Mouse (Mus musculus): ENCODE measurements around the gene Zbtb8os. TPM values are rescaled to one million over a fixed set of nuclear protein-coding genes. Genes with fewer than 3 reads are reported as not detected.

Gene Zbtb8os
- 37.8 TPM for polyA plus RNA-seq (2017; shearing (Covaris generic))

GRCm38 (mm10) chr4:129335216-129336074 is at the start of gene Zbtb8os, which contains the start of gene Rbbp4:
Zbtb8os (plus strand) TSS chr4:129335695.
Rbbp4 (minus strand) TSS chr4:129335370.

DNA sequence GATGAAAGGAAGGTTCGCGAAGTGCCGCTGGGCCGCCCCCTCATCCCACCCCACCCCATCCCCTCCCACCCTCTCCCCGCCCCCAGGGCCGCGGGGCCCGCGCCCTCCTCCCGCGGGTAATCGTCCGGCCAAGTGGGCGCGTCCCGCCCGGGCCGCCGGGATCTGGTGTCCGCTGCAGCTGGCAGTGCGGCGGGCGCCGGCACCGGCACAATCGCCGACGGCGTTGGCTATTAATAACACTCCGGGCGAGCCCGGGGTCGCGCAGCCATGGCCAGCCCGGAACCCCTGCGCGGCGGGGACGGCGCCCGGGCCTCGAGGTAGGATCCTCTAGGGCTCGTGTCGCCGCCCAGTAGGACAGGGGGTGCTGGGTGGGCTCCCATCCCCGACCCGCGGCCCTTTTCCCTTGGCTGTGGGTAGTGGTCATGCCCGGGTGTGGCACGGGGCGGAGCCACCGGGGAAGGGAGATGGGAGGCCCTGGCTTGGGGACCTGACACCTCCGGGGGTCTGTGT is 48.0 kb upstream of the Zbtb8os start, which contains the start of gene Sync:
Sync (plus strand) TSS at position 146 of the 510 bp plus-strand sequence.

GRCm38 (mm10) chr4:129377601-129378390 is 42.3 kb downstream of the Zbtb8os start, which contains the start of gene Zbtb8a:
Zbtb8a (minus strand) TSS chr4:129378116.

Other genes starting within 250 kb of the Zbtb8os start
- not detected for gene Tmem54, start 230.1 kb upstream of the Zbtb8os start, polyA plus RNA-seq (2017; shearing (Covaris generic))
- not detected for gene Hpca, start 213.7 kb upstream of the Zbtb8os start, polyA plus RNA-seq (2017; shearing (Covaris generic))
- gene Fndc5, start 198.7 kb upstream of the Zbtb8os start, polyA plus RNA-seq (2017; shearing (Covaris generic)), result 0.14 TPM
- 19.6 TPM for gene S100pbp, start 146.0 kb upstream of the Zbtb8os start, polyA plus RNA-seq (2017; shearing (Covaris generic))
- gene Yars, start 145.9 kb upstream of the Zbtb8os start, polyA plus RNA-seq (2017; shearing (Covaris generic)), result 30.7 TPM
- 0.29 TPM for gene C77080, start 74.3 kb upstream of the Zbtb8os start, polyA plus RNA-seq (2017; shearing (Covaris generic))
- 0.16 TPM for gene Sync, start 48.1 kb upstream of the Zbtb8os start, polyA plus RNA-seq (2017; shearing (Covaris generic))
- gene Rbbp4, start 325 bp upstream of the Zbtb8os start, polyA plus RNA-seq (2017; shearing (Covaris generic)), result 265 TPM
- 3.1 TPM for gene Zbtb8a, start 42.4 kb downstream of the Zbtb8os start, polyA plus RNA-seq (2017; shearing (Covaris generic))
- gene Zbtb8b, start 105.2 kb downstream of the Zbtb8os start, polyA plus RNA-seq (2017; shearing (Covaris generic)), result not detected
- gene Bsdc1, start 125.9 kb downstream of the Zbtb8os start, polyA plus RNA-seq (2017; shearing (Covaris generic)), result 77.9 TPM
- gene Tssk3, start 155.3 kb downstream of the Zbtb8os start, polyA plus RNA-seq (2017; shearing (Covaris generic)), result not detected
- gene Fam229a, start 155.5 kb downstream of the Zbtb8os start, polyA plus RNA-seq (2017; shearing (Covaris generic)), result not detected
- 56.0 TPM for gene Marcksl1, start 177.9 kb downstream of the Zbtb8os start, polyA plus RNA-seq (2017; shearing (Covaris generic))
- 158 TPM for gene Hdac1, start 207.0 kb downstream of the Zbtb8os start, polyA plus RNA-seq (2017; shearing (Covaris generic))
- 1,252 TPM for gene Lck, start 237.9 kb downstream of the Zbtb8os start, polyA plus RNA-seq (2017; shearing (Covaris generic))
- gene Fam167b, start 242.9 kb downstream of the Zbtb8os start, polyA plus RNA-seq (2017; shearing (Covaris generic)), result not detected